Mouse (Mus musculus) layer of hippocampus, adult 8-10 months (tissue): ENCODE measurements around the gene Olfr353. TPM values are rescaled to one million over a fixed set of nuclear protein-coding genes. Genes with fewer than 3 reads are reported as not detected.

Experiments used
- DNase-seq, 2 experiments: peaks; one replicate each; pipeline ENCODE4 v3.0.0; 2022; ENCODE audit warnings: low spot score in 2 of 2
- total RNA-seq, 4 experiments: library from RNA; stranded (reverse); gene quantifications; 2 replicates each; pipeline ENCODE4 v1.2.4; 2022

Gene Olfr353
- not detected for total RNA-seq

GRCm38 (mm10) chr2:36892836-36893235 lies at the start of gene Olfr353:
Gene Olfr353 (minus strand): TSS chr2:36892936.
- no peak for DNase-seq

GRCm38 (mm10) chr2:36936821-36937220 lies 44.1 kb upstream of the Olfr353 start, which contains the start of gene Olfr356:
Gene Olfr356 (plus strand): TSS chr2:36937121.
- DNase-seq: no peak

GRCm38 (mm10) chr2:36928797-36929196 lies 36.1 kb upstream of the Olfr353 start, which contains the start of gene Olfr355:
Gene Olfr355 (minus strand): TSS chr2:36928897.
- DNase-seq: no peak

- no peak for DNase-seq
Measured at GRCm38 (mm10) chr2:36905380-36905779, 12.6 kb upstream of the Olfr353 start, which contains the start of gene Olfr354. Gene Olfr354 (plus strand): TSS chr2:36905680.

- DNase-seq: no peak
Measured at GRCm38 (mm10) chr2:36897114-36897513, 4.4 kb upstream of the Olfr353 start.

GRCm38 (mm10) chr2:36868160-36868559 lies 24.6 kb downstream of the Olfr353 start, which contains the start of gene Olfr352:
Gene Olfr352 (plus strand): TSS chr2:36868460.
- no peak for DNase-seq

GRCm38 (mm10) chr2:36862560-36862959 lies 30.2 kb downstream of the Olfr353 start, which contains the start of gene Olfr351:
Gene Olfr351 (minus strand): TSS chr2:36862660.
- no peak for DNase-seq

GRCm38 (mm10) chr2:36846010-36846409 lies 46.7 kb downstream of the Olfr353 start, which contains the start of gene Olfr350:
Gene Olfr350 (plus strand): TSS chr2:36846310.
- no peak for DNase-seq

Other genes with a start within 250 kb of the Olfr353 start
- not detected for gene Olfr346, start 207.1 kb downstream of the Olfr353 start, total RNA-seq
- not detected for gene Olfr347, start 161.0 kb downstream of the Olfr353 start, total RNA-seq
- gene Olfr348, start 108.7 kb downstream of the Olfr353 start, total RNA-seq: not detected
- not detected for gene Olfr50, start 102.4 kb downstream of the Olfr353 start, total RNA-seq
- gene Olfr3, start 75.9 kb downstream of the Olfr353 start, total RNA-seq: not detected
- gene Olfr350, start 46.6 kb downstream of the Olfr353 start, total RNA-seq: not detected
- gene Olfr351, start 30.3 kb downstream of the Olfr353 start, total RNA-seq: under 1 TPM in 1 of 4 experiments, not detected in 3; 0.16 TPM
- not detected for gene Olfr352, start 24.5 kb downstream of the Olfr353 start, total RNA-seq
- gene Olfr354, start 12.7 kb upstream of the Olfr353 start, total RNA-seq: not detected
- gene Olfr355, start 36.0 kb upstream of the Olfr353 start, total RNA-seq: not detected
- gene Olfr356, start 44.2 kb upstream of the Olfr353 start, total RNA-seq: not detected
- not detected for gene Olfr357, start 100.9 kb upstream of the Olfr353 start, total RNA-seq
- not detected for gene Olfr358, start 116.4 kb upstream of the Olfr353 start, total RNA-seq
- gene Olfr360, start 172.8 kb upstream of the Olfr353 start, total RNA-seq: not detected
- gene Olfr361, start 196.4 kb upstream of the Olfr353 start, total RNA-seq: not detected
- not detected for gene Olfr362, start 225.0 kb upstream of the Olfr353 start, total RNA-seq
- not detected for gene Olfr364-ps1, start 246.4 kb upstream of the Olfr353 start, total RNA-seq